Mouse (Mus musculus) E14TG2a.4 (cell line): ENCODE measurements around the gene Pdzrn3.
A peak's percentile ranks its signal among the peaks of the same experiment; 100 is the strongest.

ENCODE experiments used
- H3K27me3 ChIP-seq: 2 replicates; pipeline ENCODE4 v1.6.1; 2014; ENCODE audit warnings: low read length, control low read depth; ENCODE audit not compliant: insufficient read depth
- H3K36me3 ChIP-seq: 2 replicates; pipeline ENCODE4 v1.6.1; 2014; ENCODE audit warnings: low read length, control low read depth; ENCODE audit not compliant: insufficient read depth
- H3K4me1 ChIP-seq: replicated peaks from 2 replicates; pipeline ENCODE4 v1.6.1; 2014; ENCODE audit warnings: low read depth, low read length, control low read depth
- H3K4me3 ChIP-seq: replicated peaks from 2 replicates; pipeline ENCODE4 v1.5.1; 2014; ENCODE audit warnings: mild to moderate bottlenecking, low read length
- H3K9me3 ChIP-seq: 2 replicates; pipeline ENCODE4 v1.6.1; 2014; ENCODE audit warnings: low read length, control low read depth
- CTCF ChIP-seq: conservative IDR thresholded peaks from 2 replicates; pipeline ENCODE4 v1.5.1; 2014; ENCODE audit warnings: low read length
- NANOG ChIP-seq: IDR thresholded peaks from 2 replicates; pipeline ENCODE4 v1.6.1; 2014; ENCODE audit warnings: borderline replicate concordance, low read length, mixed read lengths
- POU5F1 ChIP-seq: IDR thresholded peaks from 2 replicates; pipeline ENCODE4 v1.6.1; 2014; ENCODE audit warnings: low read length, borderline replicate concordance

The Pdzrn3 gene

DNA sequence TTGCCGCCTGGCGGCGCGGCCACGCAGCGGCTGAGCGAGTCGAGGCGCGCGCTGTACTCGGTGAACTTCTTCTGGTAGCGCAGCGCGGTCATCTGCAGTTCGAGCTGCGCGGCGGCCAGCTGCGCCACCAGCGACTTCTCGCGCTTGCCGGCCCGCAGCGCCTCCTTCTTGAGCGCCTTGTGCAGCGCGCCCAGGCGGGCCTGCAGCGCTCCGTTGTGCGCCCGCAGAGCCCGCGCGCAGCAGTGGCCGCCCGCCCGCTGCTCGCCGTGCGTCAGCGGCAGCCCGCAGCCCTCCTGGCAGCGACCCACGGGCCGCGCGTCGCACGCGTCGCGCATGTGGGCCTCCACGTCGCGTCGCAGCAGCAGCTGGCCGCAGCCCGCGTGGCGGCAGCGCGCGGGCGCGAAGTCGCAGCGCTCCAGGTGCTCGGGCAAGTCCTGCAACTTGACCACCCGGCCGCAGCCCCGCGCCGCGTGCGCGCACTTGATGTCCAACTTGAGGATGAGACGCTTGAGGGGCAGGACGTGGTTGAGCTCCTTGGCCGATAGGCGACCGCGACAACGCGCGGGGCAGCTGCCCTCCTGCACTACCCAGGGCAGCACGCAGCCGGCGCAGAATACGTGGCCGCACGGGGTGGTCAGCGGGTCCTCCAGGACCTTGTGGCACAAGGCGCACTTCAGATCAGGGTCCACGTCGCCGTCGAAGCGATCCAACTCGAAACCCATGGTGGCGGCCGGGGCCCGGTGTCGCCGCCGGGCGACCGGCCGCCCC lies at the start of gene Pdzrn3:
Gene Pdzrn3, minus strand, starts transcription at position 731 of the 768 bp plus-strand sequence.
- Histone ChIP-seq H3K4me1 (peaks cover 11% of the 10 kb centered on the region; the same call in 1 of the 2 replicates), H3K9me3 (no peaks in the 10 kb centered on the region), H3K36me3 (no peaks in the 10 kb centered on the region), H3K4me3 (peak within 1 kb of the TSS; percentile 79), H3K27me3 (peaks cover 55% of the 10 kb centered on the region)
- no peak for TF ChIP-seq NANOG
- TF ChIP-seq POU5F1, result no peak

DNA sequence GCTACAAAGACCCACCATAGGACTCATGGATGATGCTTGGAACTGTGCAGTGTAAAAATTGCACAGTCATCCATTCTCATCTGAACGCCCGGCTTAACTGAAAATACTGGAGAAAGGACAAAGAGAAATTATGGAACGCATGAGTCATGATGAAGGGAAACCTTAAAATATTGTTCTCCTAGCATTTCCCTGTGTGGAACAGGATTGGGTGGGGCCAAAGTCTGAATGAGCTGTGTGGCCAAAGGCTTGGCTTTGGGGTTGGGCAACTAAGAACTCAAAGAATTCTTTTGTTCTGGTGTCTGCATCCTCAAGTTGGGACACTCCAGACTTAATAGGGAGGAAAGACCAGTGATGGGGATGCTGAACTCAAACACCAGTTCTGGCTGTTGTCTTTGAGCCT lies 49.6 kb upstream of the Pdzrn3 start:
- H3K4me3 ChIP-seq, result no peak overlapping the region
- no peaks in the 10 kb centered on the region for H3K27me3 ChIP-seq
- H3K9me3 ChIP-seq, result no peaks in the 10 kb centered on the region
- peaks cover 4% of the 10 kb centered on the region; the same call in 1 of the 2 replicates for H3K4me1 ChIP-seq
- H3K36me3 ChIP-seq, result no peaks in the 10 kb centered on the region
- TF ChIP-seq NANOG (no peak), CTCF (no peak), POU5F1 (no peak)

DNA sequence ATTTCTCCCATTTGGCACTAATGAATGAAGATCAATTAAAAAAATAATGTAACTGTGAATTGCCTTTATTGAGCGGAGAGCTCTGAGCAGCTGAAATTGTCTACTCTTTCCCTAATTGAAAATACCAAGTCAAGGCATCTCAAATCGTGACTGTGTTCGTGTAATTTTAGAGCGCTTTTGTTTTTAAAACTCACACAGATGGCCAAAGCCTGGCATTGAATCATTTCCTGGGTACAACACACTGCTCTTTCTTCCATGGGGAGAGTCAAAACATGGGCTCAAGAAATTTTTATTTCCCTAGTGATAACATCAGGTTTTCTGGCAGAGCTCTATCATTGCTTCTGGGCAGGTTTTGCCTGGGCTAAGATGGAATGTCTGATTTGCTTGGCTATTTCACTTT lies 48.6 kb upstream of the Pdzrn3 start:
- H3K4me1 ChIP-seq, result peaks cover 4% of the 10 kb centered on the region; the same call in 1 of the 2 replicates
- H3K9me3 ChIP-seq, result no peaks in the 10 kb centered on the region
- H3K36me3 ChIP-seq, result no peaks in the 10 kb centered on the region
- no peak for TF ChIP-seq CTCF
- no peak for TF ChIP-seq POU5F1
- TF ChIP-seq NANOG, result no peak
- H3K27me3 ChIP-seq, result no peaks in the 10 kb centered on the region
- H3K4me3 ChIP-seq, result no peak overlapping the region

DNA sequence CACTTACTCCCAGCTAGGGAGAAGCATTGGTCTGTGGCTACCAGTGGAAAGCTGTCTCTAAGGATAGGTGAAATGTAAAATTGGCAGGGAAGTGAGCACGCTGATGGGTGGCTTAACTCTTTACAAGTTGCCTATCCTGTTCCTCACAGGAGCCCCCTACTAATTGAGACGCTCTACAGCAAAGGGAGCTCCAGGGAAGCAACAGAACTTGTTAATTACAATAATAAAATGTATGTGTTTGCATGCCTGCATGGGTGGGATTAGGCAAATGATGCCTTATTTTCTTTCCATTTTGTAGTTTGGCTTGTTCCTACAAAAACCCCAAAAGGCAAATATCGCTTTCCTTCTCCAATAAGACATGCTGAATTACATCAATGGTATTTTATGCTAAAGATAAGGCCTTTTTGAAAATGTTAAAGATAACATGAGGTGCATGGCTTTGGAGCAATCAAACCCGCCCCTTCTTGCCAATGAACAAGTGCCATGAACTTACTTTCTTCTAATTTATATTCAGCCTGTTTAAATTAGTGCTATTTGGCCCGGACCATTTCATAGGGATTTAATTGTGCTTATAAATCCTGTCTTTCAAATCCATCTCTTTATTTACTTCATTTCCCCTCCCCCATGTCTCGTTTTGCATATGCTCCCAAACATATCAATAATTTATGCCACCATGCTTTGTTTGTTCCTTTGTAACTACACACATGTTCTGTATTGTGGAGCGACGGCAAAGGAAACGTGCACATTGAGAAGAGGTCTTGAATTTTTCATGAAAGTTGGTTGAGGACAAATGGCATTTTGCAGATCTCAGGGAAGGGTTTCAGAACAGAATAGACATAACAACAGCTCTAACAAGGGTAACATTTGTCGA lies 44.6 kb upstream of the Pdzrn3 start:
- H3K36me3 ChIP-seq, result no peaks in the 10 kb centered on the region
- no peak for TF ChIP-seq POU5F1
- TF ChIP-seq CTCF, result no peak
- TF ChIP-seq NANOG, result no peak
- H3K9me3 ChIP-seq, result no peaks in the 10 kb centered on the region
- H3K4me1 ChIP-seq, result peaks cover 3% of the 10 kb centered on the region; the same call in 1 of the 2 replicates
- no peaks in the 10 kb centered on the region for H3K27me3 ChIP-seq
- H3K4me3 ChIP-seq, result no peak overlapping the region

DNA sequence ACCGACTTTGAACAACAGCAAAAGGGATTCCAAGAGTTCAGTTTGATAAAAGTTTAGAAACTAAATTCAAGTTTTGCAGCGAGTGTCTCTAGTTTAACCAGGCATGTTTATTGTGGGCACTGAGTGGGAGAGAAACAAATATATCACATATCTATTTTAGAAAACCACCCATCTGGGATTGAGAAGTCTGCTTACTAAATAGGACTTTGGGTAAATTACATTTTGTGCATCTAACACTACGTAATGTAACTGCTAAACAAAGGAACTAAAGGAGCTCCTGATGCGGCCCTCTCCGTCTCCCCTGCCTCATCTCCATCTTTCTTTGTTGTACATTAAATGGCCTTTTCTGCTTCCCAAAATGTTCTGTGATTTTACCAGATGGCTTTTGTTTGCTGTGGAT lies 40.5 kb upstream of the Pdzrn3 start:
- TF ChIP-seq CTCF (no peak), POU5F1 (no peak), NANOG (no peak)
- Histone ChIP-seq H3K9me3 (no peaks in the 10 kb centered on the region), H3K4me3 (no peak overlapping the region), H3K27me3 (no peaks in the 10 kb centered on the region), H3K36me3 (no peaks in the 10 kb centered on the region), H3K4me1 (no peaks in the 10 kb centered on the region)

DNA sequence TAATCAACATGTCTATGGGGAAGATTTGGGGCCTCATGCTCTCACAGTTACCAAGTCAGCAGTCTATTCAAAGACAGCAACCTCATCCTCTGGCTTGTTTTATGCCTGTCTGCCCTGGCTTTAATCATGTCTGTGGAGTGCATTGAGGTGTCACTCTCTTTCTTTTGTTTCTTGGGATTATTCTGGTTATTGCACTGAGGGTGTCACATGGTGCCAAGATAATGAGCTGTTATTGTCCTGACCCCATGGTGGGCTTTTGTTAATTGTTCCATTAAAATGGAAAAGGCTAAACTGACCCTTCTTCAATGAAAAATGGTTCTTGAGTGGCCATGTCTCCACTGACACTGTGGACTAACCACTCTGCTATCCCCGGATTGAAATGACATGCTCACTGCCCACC lies 34.0 kb upstream of the Pdzrn3 start:
- Histone ChIP-seq H3K27me3 (no peaks in the 10 kb centered on the region), H3K36me3 (no peaks in the 10 kb centered on the region), H3K4me1 (no peaks in the 10 kb centered on the region), H3K4me3 (no peak overlapping the region), H3K9me3 (no peaks in the 10 kb centered on the region)
- no peak for TF ChIP-seq NANOG
- TF ChIP-seq CTCF, result no peak
- TF ChIP-seq POU5F1, result no peak

DNA sequence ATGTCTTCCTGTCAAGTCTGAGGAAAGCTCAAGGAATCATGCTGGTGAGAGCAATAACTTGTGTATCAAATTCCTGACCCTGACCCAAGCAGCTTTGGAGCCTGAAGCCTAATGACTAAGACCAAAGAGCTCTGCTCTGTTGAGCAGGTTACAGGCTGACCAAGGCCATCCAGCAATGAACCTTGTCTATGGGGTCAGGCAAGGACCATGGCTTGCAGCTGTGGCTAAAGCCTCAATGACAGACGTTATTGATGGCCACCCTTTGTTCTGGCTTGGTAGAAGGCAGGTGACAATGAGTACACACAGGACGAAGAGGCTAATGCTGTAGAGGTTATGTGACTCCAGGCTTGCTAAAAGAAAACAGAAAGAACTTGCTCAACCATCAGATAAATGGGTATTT lies 33.4 kb upstream of the Pdzrn3 start:
- no peak for TF ChIP-seq NANOG
- TF ChIP-seq CTCF, result no peak
- TF ChIP-seq POU5F1, result no peak
- Histone ChIP-seq H3K36me3 (no peaks in the 10 kb centered on the region), H3K4me3 (no peak overlapping the region), H3K27me3 (no peaks in the 10 kb centered on the region), H3K4me1 (no peaks in the 10 kb centered on the region), H3K9me3 (no peaks in the 10 kb centered on the region)

DNA sequence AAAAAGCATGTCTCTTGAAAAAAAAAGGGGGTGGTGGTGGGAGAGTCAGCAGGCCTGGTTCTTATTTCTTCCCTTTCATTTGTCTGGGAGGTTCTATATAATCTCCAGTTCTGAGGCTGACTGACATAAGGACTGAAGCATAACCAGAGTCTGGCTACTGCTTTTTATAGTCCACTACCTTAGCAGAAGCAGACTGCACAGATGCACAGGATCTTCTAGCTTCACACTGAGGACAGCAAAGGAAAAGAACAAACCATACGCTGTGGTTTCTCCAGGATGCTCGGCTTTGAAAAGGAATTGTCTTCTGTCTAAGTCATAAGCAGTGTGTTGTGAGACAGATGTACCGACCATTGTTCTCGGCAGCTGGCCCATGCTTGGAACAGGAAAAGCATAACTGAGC lies 19.0 kb upstream of the Pdzrn3 start:
- no peaks in the 10 kb centered on the region for H3K9me3 ChIP-seq
- no peaks in the 10 kb centered on the region for H3K27me3 ChIP-seq
- H3K4me3 ChIP-seq, result no peak overlapping the region
- H3K4me1 ChIP-seq, result no peaks in the 10 kb centered on the region
- no peaks in the 10 kb centered on the region for H3K36me3 ChIP-seq
- TF ChIP-seq NANOG, result no peak
- no peak for TF ChIP-seq POU5F1
- no peak for TF ChIP-seq CTCF
